Mouse (Mus musculus) gastrocnemius, postnatal 36 days (tissue): ENCODE measurements at regions not wholly inside any gene's neighbourhood (a gene's known extent, or its start where the extent isn't known, plus 50 kb on each side); places are given as distances from the start of the nearest gene placed in this dataset.

Experiments
- DNase-seq, 2 experiments: peaks; one replicate each; pipeline ENCODE4 v3.0.0; 2022
- intact Hi-C: fragments of 180-260 bp; cut with DNase I; formaldehyde crosslinking; loops from one replicate; pipeline ENCODE4 v1.15.1; 2025

DNA sequence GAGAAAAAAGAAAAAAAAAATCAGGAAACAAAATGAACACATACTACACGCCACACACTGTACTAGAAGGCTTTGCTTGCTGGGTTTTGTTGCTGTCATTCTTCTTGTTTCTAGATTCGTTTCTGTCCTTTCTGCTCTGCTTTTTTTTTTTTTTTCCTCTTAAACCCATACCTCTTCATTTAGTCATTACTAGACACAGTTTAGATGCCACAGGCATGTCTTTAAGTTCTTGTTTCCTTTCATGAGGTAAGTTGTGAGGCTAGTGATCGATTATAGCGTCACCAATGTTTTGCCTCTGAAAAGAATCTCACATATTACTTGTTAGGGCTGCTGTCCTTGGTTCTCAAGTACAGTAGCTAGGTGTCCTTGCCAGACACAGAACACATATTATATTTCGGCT is 168.3 kb upstream of the Atp2b1 start:
- intact Hi-C loops = no loop called here

GRCm38 (mm10) chr10:98748856-98749583 is 165.2 kb upstream of the Atp2b1 start:
- no peak for DNase-seq
- intact Hi-C loops = no loop called here

More for the DNA sequence above, 168.3 kb upstream of the Atp2b1 start:
- DNase-seq = no peak

DNA sequence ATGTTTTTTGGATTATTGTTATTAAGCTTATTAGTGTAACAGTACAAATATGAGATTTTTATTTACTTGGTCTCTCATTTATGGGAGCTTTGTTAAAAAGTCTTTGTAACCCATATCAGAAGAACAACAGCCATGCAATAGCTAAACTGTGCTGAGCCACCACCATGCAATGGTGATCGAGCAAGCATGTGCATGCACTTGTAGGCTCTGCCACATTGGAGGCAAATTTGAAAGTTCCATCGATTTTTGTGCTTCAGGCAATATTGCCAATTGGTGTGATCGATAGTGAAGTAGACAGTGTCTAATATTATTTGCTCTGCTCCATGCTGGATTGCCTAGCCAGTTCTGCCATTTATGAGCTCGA is 164.6 kb upstream of the Atp2b1 start:
- intact Hi-C loops = no loop called here
- DNase-seq = no peak

GRCm38 (mm10) chr10:98751376-98752058 is 162.7 kb upstream of the Atp2b1 start:
- intact Hi-C loops = no loop called here
- DNase-seq = no peak

GRCm38 (mm10) chr10:98761080-98761479 is 153.1 kb upstream of the Atp2b1 start:
- intact Hi-C loops = no loop called here

GRCm38 (mm10) chr10:98765786-98766419 is 148.3 kb upstream of the Atp2b1 start:
- intact Hi-C loops = no loop called here
- DNase-seq = no peak

More at GRCm38 (mm10) chr10:98761080-98761479, 153.1 kb upstream of the Atp2b1 start:
- DNase-seq = no peak

GRCm38 (mm10) chr10:98779783-98780182 is 134.4 kb upstream of the Atp2b1 start:
- intact Hi-C loops = no loop called here
- no peak for DNase-seq

GRCm38 (mm10) chr10:98780938-98781337 is 133.3 kb upstream of the Atp2b1 start:
- intact Hi-C loops = no loop called here

DNA sequence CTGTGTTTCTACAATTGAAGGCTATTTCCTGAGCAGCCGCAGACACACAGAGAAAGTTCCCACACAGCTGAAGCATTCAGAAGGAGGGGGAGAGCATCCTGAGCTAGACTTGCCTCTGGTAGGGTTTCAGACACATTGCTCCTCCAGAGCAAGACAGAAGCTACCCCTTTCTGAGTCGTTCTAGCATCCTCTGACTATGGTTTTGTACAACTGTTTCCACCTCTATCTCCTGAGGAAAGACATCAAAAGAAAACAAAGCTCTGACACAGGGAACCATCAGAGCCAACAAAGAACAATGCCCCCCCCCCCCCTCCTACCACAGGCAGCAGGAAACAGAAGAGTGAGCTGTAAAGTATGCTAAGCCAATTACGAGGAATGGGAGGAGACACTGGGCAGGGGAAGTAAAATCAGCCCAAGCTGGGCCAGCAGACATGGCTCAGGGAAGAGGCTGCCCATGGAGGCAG is 132.3 kb upstream of the Atp2b1 start:
- DNase-seq = no peak
- intact Hi-C loops = no loop called here

More at GRCm38 (mm10) chr10:98780938-98781337, 133.3 kb upstream of the Atp2b1 start:
- DNase-seq = no peak

DNA sequence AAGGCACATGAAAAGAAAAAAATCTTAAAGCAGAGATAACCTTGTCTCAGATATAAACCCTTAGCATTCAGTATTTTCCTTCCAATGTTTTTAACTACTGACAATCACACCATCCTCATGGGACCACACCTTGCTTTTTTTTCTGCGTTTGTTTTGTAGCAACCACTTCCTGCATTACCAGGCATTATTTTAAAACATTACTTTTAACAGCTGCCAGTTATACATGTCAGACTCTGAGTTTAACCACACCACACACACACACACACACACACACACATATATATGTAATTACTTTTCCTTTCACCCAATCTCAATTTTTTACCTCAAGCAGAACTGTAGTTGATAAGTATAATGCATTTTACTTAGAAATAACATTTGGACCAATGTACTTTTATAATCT is 128.8 kb upstream of the Atp2b1 start:
- intact Hi-C loops = no loop called here
- no peak for DNase-seq

GRCm38 (mm10) chr10:98786089-98786488 is 128.1 kb upstream of the Atp2b1 start:
- no peak for DNase-seq
- intact Hi-C loops = no loop called here

DNA sequence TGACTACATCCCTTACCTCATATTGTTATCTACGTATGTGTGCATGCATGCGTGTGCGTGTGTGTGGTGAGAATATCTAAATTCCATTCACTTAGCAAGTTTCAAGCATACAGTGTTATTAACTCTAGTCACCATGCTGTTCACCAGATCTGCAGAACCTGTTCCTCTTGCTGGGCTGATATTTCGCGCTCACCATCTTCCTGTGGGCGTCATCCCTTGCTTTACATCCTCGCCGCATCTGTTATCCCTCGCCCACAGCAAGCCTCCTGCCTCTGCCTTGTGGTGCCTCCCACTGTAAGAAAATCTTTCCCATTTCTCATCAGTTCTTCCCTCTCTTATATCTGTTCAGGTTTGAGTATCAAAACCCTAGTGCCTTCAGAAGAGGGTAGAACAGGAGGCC is 124.4 kb upstream of the Atp2b1 start:
- no peak for DNase-seq
- intact Hi-C loops = no loop called here

- DNase-seq = no peak
- intact Hi-C loops = no loop called here
These were observed 123.8 kb upstream of the Atp2b1 start for GRCm38 (mm10) chr10:98790456-98790855.

GRCm38 (mm10) chr10:98792019-98792741 is 122.0 kb upstream of the Atp2b1 start:
- no peak for DNase-seq
- intact Hi-C loops = no loop called here

GRCm38 (mm10) chr10:98793926-98794536 is 120.2 kb upstream of the Atp2b1 start:
- DNase-seq = no peak
- intact Hi-C loops = no loop called here

DNA sequence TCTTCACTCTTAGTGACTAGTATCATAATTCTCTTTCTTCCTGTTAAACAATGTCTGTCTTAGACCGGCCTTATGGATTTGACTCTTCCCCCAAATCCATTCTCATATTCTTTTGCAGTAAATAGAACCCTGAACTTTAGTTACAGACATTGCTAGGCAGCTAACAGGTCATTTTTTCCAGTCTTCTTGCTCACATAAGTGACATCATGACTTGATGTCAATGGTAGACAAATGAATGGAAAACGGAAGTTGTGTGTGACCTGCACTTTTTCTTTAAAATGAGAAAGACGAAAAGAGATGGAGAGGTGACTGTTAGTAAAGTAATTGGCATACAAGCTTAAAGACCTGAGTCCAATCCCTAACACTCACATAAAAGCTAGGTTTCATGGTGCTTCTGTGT is 118.2 kb upstream of the Atp2b1 start:
- DNase-seq = no peak
- intact Hi-C loops = no loop called here

GRCm38 (mm10) chr10:98798634-98799415 is 115.4 kb upstream of the Atp2b1 start:
- intact Hi-C loops = no loop called here
- DNase-seq = no peak

DNA sequence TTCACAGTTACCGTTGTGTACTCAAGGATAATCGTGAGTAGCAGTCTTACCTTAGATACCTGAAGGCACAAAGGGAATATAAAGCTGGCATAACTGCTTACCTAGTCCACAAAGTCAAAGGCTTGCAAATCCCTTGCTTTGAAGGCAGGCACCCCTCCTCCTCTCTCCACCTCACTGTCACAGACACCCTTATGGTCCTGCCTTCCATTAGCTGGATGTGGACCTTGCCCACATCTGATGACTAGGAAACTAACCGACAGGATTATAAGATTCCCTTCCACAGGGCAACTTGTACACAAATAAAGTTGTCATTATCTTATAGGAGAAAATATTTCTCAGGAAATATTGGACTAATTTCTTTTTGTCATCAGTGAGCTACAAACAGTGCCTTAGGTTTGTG is 114.4 kb upstream of the Atp2b1 start:
- intact Hi-C loops = no loop called here
- no peak for DNase-seq

DNA sequence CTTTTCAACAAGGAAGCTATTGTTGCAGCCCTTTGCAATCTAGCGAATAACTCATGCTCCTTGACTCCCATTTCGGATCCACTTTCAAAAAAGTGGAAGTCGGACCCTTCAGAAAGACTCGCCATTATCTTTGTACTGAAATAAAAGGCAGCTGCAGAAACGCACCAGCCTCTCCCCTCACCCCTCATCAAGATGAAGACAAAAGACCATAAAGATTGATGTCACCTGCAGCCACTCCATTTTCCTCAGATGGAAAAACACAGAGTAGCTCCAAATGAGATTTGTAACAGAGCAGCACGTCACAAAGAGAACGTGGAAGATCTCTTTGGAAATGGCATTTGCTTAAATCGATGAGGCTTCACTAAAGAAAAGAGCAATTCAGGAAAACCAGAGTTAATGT is 113.3 kb upstream of the Atp2b1 start:
- intact Hi-C loops = no loop called here
- no peak for DNase-seq

GRCm38 (mm10) chr10:98805013-98805412 is 109.2 kb upstream of the Atp2b1 start:
- intact Hi-C loops = no loop called here

More at GRCm38 (mm10) chr10:98805013-98805412, 109.2 kb upstream of the Atp2b1 start:
- no peak for DNase-seq
